Mouse (Mus musculus) cerebellum, adult (tissue): Measurements from ENCODE around the gene Gm21671.
"Not testable (repeated sequence)": the region's sequence is repeated elsewhere in the genome, so short reads cannot be mapped to it uniquely, and the experiment has no call there.

Experiments
- ATAC-seq: cut with Nextera tagmentation; 2 replicates; pipeline ENCODE4 v1.9.2; 2017; ENCODE audit warnings: mild to moderate bottlenecking, moderate library complexity, mixed read lengths; ENCODE audit not compliant: insufficient number of reproducible peaks, low FRiP score, low TSS enrichment

The Gm21671 gene

GRCm38 (mm10) chr5:25954317-25954716 is at the start of gene Gm21671:
Gm21671 (minus strand) TSS chr5:25954417.
- ATAC-seq: not testable (repeated sequence)

DNA sequence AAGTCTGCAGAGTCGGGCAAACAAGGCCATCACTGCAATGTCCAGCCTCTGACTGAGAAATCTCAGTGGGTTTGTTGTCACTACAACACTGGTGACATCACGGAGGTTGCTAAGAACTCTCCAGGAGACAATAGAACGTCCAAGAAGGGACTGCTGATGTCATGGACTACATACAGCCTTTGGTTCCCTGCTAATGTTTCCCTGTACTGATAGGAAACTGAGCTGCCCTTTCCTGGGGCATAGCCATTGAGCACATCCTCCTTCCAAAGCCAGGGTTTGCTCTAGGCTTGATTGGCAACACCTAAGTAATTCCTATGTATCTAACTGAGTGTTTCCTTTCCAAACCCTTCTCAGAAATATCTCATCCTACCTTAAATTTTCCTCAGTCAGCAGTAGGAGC is 34.3 kb upstream of the Gm21671 start, which contains the start of gene Gm21698:
Gene Gm21698, minus strand, starts transcription at position 101 of the 400 bp plus-strand sequence.
- not testable (repeated sequence) for ATAC-seq

GRCm38 (mm10) chr5:25972563-25972962 is 18.3 kb upstream of the Gm21671 start, which contains the start of gene Gm21680:
Gm21680 (minus strand) TSS chr5:25972663.
- not testable (repeated sequence) for ATAC-seq

DNA sequence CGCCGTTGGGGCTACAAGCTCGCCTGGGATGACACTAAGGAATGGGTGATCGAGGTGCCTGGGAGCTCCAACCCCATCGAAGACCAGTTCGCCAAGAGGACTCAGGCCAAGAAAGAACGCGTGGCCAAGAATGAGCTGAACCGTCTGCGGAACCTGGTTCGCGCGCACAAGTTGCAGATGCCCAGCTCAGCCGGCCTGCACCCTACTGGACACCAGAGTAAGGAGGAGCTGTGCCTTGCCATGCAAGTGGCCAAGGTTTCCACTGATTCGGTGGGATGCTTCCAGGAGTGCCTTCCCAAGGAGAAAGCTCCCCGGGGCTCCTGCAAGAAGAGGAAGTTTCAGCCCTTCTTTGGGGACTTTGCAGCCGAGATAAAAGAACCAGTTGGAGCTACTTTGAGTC is 2.8 kb upstream of the Gm21671 start:
- peak; percentile 61 for ATAC-seq

GRCm38 (mm10) chr5:25956611-25957010 is 2.4 kb upstream of the Gm21671 start:
- ATAC-seq: peak; percentile 45; the same call in 1 of the 2 replicates

DNA sequence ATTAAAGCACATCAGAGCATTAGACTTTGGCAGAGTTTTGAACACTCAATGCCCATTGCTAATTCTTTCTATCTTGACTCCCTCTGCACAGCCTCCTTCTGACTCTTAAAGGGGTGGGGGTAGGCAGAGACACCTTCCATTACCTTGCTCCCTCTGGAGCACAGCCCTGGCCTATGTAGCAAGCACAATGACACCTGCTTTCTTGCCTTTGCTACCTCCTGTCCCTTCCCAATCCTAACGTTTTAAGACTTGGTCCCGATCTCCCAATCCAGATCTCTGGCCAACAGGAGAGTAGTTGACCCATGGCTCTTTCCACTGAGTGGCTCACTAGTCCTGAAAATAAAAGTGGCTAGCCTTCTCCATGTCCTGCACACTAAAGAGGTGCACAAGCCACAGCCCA is 8.8 kb downstream of the Gm21671 start:
- not testable (repeated sequence) for ATAC-seq

- ATAC-seq: not testable (repeated sequence)
Observed at GRCm38 (mm10) chr5:25942281-25942680, 11.9 kb downstream of the Gm21671 start, which contains the start of gene Gm21663. Gm21663 (minus strand) TSS chr5:25942381.
